Mouse (Mus musculus) lung, postnatal 25 days (tissue): ENCODE results near the gene Dock4.

ENCODE experiments used
- DNase-seq: peaks from one replicate; pipeline ENCODE4 v3.0.0; 2022; ENCODE audit warnings: low spot score

Gene Dock4

GRCm38 (mm10) chr12:40568971-40569968, 123.5 kb downstream of the Dock4 start:
- DNase-seq = no peak

GRCm38 (mm10) chr12:40570250-40570649, 124.5 kb downstream of the Dock4 start:
- DNase-seq = no peak

- no peak for DNase-seq
These were observed 128.3 kb downstream of the Dock4 start for GRCm38 (mm10) chr12:40574051-40574450.

- DNase-seq = no peak
These were observed 131.0 kb downstream of the Dock4 start for GRCm38 (mm10) chr12:40576749-40577148.

GRCm38 (mm10) chr12:40580351-40580750, 134.6 kb downstream of the Dock4 start:
- DNase-seq = no peak

GRCm38 (mm10) chr12:40581037-40581436, 135.3 kb downstream of the Dock4 start:
- no peak for DNase-seq

- no peak for DNase-seq
These were observed 136.3 kb downstream of the Dock4 start for GRCm38 (mm10) chr12:40582059-40582458.

GRCm38 (mm10) chr12:40584526-40585289, 139.0 kb downstream of the Dock4 start:
- no peak for DNase-seq

GRCm38 (mm10) chr12:40585456-40586141, 139.8 kb downstream of the Dock4 start:
- no peak for DNase-seq

- no peak for DNase-seq
These were observed 148.4 kb downstream of the Dock4 start for GRCm38 (mm10) chr12:40594161-40594560.

GRCm38 (mm10) chr12:40595440-40595839, 149.7 kb downstream of the Dock4 start:
- DNase-seq = no peak

GRCm38 (mm10) chr12:40596020-40596419, 150.3 kb downstream of the Dock4 start:
- DNase-seq = no peak

- DNase-seq = no peak
These were observed 150.7 kb downstream of the Dock4 start for GRCm38 (mm10) chr12:40596441-40596840.

- DNase-seq = no peak
These were observed 154.2 kb downstream of the Dock4 start for GRCm38 (mm10) chr12:40599952-40600351.

GRCm38 (mm10) chr12:40605565-40605964, 159.8 kb downstream of the Dock4 start:
- DNase-seq = no peak

- no peak for DNase-seq
These were observed 177.2 kb downstream of the Dock4 start for GRCm38 (mm10) chr12:40622926-40623325.

- peak; percentile 37 for DNase-seq
These were observed 180.8 kb downstream of the Dock4 start for GRCm38 (mm10) chr12:40626521-40626920.

GRCm38 (mm10) chr12:40633242-40633641, 187.5 kb downstream of the Dock4 start:
- no peak for DNase-seq

- DNase-seq = no peak
These were observed 188.4 kb downstream of the Dock4 start for GRCm38 (mm10) chr12:40634169-40634568.

GRCm38 (mm10) chr12:40635991-40636390, 190.2 kb downstream of the Dock4 start:
- DNase-seq = no peak

GRCm38 (mm10) chr12:40637427-40637826, 191.7 kb downstream of the Dock4 start:
- DNase-seq = no peak

- no peak for DNase-seq
These were observed 200.1 kb downstream of the Dock4 start for GRCm38 (mm10) chr12:40645869-40646268.
